Mouse (Mus musculus) T-helper 2 cell (primary cell): ENCODE results near the gene Fgd3.

ENCODE experiments used
- in situ Hi-C: fragments of 300-600 bp; cut with MboI, MseI; formaldehyde crosslinking; loops from one replicate; pipeline ENCODE4 v1.15.1; 2025; ENCODE audit warnings: high pct_unique_total_duplicates

Fgd3 gene

DNA sequence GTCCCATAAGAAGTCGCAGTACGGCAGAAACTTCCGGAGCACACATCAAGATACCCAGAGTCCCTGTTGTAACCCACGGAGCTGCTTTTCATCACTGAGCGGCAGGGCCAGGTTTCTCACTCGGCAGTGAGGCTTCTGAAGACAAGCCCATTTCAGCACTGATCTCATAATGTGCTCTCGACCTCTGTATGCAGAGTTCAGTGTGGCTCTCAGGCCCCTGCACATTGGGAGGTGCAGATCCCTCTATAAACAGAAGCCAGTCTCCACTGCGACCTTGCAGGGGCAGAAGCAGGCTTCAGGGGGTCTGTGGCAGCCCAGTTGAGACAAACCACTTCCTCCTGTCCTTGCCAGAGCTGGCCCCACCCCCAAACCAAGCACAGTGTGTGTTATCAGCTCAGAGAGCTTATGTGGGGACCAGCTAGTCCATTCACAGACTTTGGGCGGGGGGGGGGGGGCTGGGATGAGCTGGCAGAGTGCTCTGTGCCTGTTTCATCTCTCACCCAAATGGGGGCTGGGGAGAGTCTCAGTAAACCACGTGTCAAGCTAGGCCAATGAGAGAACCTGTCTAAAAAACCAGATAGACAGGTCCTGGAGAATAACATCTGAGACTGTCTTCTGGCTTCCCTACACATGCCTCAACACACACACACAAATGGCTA lies 12.7 kb downstream of the Fgd3 start:
- in situ Hi-C loops = no loop called here

DNA sequence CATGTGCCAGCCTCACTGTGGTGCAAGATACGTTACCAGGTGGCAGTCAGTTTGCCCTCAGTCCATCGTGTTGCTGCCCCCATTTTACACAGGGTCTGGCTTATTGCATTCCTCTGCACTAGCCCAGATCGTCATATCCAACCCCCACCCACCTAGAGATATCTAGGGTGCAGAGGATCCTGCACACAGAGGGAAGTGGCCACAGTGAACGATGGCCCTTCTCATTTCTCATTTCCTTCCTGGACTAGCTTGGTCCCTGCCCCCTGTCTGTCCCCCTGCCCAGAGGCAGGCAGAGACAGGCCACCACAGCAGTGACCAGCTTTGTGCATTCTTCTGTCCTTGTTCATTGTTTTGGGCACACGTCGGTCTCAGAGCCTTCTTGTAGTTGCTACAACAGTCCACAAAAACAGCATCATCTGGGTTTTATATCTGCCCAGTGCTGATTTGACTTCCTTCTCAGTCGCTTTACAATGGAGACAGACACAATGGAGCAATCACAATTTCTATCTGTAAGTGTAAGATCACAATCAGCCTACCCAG lies 13.3 kb downstream of the Fgd3 start:
- in situ Hi-C loops = no loop called here

DNA sequence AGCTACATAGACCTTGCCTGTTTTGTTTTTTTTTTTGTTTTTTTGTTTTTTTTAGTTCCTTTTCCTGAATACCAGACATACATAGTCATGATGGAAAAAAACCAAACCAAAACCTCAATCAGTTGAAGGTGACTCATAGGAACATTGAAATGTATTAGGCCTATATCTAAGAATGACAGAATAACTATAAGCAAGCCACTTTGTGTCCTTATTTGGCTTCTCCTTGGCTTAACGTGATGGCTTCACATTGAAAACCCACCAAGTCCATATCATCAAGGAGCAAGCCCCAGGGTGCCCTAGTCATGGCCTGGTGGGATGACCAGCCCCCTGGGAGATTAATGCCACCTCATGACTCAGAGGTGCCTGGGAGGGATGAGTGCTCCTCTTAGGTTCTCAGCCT lies 19.3 kb downstream of the Fgd3 start:
- in situ Hi-C loops = no loop called here

DNA sequence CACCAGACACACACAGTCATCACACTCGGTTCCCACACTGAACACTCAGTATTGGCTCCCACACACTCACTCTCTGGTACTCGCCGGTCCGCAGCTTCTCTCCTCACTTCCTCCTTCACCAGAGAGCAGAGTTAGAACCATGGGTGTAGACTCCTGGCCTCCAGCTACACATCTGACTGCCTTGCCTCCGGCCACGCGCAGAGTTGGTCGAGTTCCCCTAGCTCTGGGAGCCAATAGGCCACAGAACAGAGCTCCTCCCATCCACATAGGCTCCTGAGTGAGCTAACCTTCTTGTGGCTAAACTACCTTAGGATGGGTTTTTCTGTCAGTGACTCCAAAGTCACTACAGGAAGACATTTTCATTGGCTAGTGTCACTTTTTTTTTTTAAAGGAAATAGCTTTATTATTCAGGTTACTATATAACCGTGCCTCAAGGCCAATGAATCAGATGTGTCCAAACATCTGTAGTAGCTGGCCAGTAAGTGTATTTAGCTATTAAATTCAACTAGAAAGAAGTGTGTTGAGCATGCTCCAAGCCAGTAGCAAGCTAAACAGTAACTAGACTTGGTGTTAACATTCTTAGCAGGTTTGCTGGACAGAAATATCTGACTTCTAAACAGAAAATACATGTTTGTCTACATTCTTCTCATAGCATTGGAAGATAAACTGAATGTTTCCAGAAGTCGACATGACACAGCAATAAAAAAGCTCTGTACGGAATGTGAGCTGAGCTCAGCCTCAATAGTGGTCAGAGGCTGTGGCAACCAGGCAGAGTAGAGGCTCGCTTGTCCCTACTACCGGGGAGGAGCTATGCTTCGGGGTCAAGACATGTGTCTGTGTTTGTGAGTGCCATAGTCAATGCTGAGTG lies 21.4 kb downstream of the Fgd3 start:
- in situ Hi-C loops = loop anchor here (5.0 kb wide), 1 partner anchor 776 kb away; no protein-coding TSS in a partner anchor

DNA sequence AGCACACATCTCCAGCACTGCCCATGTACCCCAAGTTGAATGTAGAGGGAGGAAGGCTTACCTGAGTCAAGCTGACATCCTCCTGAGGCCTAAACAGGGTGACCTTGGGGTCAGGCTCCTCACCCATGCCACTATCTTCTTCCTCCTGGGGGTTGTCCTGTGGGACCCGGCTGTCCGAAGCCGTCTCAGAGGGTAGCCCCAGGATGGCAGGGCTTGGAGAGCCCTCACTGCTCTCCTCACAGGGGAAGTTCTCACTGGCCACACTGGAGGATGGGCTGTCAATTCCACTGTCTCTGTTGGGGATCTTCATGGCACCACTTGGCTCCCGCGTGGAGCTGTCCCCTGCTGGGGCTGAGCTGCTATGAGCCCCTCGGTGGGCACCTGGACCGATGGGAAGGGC lies 23.8 kb downstream of the Fgd3 start:
- in situ Hi-C loops = loop anchor here (5.0 kb wide), 1 partner anchor 774 kb away; no protein-coding TSS in a partner anchor

DNA sequence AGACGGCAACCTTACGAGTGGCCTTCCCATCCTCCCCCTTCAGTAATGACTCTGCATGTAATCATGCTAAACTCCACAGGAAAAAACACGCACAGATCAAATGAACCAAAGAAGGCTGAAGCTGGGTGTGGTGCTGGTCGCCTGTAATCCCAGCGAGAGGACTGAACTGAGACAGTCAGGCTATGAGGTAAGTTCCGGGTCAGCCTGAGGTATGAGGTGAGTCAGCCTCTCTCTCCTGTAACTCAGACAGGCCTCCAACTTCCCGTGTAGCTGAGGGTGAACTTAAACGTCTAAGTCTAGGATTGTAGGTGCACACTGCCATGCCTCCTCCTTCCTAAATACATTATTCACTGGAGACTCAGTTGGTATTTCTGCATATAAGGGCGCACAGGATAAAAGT lies 26.0 kb downstream of the Fgd3 start:
- in situ Hi-C loops = no loop called here

DNA sequence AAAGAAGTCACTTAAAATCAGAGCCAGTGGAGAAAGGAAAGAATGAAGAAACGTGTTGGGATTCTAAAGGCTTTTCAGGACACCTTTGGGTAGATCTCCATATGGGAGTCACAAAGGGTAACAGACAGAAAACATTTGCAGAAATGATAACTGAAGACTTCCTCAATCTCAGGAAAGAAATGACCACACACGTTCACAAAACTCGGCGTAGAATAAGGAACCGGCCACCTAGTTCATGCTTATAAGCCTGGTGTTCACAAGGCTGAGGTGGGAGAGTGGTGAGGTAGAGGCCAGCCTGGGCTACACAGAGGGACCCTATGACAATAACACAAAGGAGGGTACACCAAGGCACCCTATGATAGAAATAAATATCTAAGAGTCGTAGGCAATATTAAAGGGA lies 28.2 kb downstream of the Fgd3 start:
- in situ Hi-C loops = no loop called here

DNA sequence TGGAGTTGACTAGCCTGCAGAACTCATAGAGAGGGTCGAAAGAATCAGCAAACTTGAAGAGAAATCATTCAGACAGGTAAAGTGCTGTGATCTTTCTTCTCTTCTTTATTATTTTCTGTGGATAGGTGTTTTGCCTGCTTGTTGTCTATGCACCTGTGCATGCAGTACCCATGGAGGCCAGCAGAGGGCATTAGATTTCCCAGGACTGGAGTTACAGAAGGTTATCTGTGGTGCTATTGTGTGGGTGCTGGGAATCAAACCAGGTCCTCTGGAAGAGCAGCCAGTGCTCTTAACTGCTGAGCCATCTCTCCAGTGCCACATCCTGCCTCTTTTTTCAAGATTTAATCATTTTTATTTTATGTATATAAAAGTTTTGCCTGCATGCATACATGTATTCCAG lies 28.7 kb downstream of the Fgd3 start:
- in situ Hi-C loops = no loop called here

DNA sequence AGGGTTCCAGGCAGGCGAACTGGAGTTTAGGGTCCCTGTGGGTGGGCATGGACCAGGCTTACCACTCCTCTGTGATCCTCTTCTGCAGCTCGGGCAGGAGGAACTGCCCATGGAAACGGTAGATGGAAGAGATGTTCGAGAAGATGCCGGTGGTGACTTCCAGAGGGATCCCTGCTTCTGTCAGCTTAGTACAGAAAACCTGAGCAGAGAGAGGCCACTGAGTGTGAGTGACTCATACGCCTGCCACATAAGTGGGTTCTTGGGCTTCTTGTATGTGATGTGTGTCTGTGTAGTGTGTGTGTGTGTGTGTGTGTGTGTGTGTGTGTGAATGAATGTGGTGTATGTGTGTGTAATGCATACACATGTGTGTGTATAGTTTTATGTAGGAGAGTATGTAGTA lies 32.9 kb downstream of the Fgd3 start:
- in situ Hi-C loops = no loop called here

DNA sequence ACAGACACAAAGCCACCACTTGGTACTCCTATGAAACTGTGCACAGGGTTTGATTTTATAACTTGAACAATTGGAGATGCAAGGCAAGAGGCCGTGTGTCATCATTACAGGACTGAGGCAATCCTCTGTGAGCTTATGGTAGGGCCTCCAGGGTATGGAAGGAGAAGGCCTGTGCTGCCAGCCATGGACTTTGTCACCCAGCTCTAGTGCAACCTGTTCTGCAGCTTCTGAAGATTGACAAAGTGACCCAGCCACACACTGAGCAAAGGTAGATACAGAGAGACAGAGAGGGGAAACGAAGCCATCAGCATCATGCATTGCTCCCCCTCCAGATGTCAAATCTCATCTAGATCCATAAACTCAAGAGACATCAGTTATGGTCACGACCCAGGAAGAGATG lies 33.4 kb downstream of the Fgd3 start:
- in situ Hi-C loops = no loop called here

DNA sequence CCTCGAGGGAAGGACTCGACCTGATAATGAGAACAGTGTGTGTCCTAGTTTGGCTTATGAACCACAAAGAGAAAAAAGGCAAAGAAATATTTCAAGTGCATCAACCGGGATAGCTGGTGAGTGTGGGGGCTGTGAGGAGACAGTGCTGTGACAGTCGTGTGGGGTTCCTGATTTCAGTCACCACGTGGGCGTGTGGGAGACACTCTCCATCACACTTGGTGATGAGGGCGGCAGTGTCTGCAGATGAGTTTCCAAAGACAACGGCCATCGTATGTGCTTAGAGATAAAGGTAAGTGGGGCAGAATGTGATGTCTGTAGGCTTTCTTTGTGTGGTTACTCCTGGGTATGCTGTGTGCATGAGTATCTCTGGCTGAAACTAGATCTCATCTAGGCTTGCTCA lies 36.4 kb downstream of the Fgd3 start:
- in situ Hi-C loops = no loop called here

DNA sequence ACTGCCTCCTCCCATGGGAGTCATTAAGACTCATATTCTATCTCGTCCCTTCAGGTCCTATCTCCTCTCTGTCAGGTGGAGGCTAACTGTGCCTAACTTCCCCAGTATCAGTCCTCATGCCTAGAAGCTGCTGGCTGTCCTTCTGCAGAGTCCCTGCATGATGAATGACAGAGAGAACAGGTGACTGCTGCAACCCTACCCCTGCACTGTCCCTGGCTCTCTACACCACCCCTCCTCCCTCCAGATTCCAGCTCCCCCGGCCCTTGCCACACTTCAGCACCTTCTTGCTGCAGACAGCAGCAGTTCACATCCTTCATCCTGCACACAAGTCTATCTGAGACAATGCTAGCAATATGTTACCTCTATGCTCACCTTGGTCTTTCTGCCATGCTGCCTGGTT lies 37.9 kb downstream of the Fgd3 start:
- in situ Hi-C loops = no loop called here

DNA sequence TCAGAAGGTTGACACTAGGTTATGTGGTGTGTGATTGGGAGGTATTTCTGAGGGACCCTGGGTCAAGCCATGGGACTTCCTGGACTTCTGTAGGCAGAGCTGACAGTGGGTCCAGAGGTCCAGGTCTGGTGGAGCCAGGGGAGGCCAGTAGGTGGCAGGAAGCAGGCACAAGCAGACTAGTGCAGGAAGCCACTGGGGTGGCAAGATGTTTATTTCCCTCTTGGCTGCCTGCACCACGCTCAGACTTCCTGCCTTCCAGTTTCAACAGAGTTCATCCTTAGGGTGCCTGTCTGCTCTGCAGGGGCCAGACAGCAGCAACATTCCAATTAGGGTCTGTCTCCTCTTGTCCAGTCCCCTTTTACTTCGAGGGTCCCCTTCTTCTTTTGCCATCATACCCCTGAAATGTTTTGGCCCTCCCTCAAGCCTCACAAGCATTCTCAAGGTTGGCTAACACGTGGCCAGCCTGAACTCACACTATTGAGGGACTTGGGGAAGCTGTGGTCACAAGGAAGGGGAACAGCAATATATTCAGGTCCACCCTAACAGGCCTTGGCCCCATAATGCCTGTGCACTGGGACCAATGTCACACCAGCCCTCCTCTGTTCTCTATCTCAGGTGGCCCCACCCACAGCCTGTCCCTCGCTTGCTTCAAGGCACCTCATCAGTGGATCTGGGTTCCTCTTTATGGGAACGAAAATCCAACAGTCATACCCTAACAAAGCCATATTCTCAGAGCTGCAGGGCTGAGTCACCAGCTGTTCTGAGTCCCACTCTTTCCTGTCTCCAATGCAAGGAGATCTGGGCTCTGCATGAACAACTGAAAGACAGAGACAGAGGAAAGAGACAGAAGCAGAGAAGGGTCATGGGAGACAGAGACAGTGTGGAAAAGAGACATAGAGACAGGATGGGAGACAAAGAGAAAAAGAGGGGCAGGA lies 48.0 kb downstream of the Fgd3 start:
- in situ Hi-C loops = no loop called here

DNA sequence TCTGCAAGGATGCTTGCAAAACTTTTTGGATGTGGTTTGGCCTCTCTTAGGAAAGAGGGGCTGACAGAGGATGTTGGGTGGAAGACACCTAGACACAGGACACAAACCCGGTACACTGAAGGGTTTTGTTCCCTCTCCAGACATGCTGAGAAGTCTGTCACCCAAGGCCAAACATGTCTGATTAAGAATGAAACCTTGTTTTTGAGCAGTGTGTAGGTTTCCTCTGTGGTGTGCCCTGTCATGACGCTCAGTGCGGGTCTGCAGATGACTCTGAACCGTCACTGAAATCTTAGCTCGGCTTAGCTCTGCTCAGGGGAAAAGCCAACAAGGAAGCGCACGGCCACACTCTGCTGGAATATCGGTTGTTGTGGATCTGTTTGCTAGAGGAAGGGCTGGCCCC lies 49.6 kb downstream of the Fgd3 start:
- in situ Hi-C loops = no loop called here

DNA sequence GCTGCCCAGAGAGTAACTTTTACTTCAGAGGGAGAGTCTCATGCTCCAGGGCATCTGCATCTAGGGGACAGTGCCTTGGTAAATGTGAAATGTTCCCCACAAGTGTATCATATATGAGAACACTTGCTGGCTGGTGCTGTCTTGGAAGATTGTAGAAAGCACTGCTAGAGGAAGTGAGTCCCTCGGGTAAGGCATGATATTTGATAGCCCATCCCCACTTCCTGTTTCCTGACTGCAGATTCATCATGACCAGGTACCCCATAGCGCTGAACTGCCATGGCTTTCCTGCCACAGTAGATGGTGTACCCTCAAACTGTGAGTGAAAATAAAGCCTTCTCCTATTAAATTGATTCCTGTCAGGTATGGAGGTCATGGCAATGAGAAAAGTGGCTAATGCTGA lies 52.5 kb downstream of the Fgd3 start:
- in situ Hi-C loops = no loop called here

DNA sequence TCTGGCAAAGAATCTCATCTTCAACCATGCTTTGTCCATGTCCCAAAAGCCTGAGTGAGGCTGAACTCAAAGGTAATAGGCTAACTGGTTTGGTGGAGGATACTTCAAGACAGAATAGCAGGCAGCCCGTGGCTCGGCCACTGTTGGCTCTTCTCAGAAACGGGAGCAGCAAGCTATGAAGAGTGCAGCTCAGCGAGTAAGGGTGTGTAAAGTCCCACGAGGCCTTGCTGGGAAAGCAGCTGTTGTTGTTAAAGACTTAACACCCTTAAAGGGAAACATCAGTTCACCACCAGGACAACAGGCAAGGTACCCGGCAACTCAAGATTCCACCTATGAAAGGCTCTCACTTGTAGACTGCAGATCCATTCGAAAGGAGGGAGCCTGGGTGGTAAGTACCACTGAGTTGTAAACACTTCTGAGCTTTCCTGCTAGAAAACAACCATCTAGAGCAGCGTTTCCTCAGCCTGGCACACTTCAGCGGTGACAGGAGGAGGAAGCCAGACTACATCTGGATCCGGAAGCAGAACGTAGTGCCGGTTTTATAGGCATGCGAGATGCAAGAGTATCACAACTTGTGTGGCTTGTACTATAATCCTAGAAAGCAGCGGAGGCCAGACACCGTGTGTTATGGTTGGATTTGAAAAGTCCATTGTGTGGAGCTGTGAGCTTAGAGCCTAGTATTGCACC lies 59.9 kb downstream of the Fgd3 start:
- in situ Hi-C loops = no loop called here

DNA sequence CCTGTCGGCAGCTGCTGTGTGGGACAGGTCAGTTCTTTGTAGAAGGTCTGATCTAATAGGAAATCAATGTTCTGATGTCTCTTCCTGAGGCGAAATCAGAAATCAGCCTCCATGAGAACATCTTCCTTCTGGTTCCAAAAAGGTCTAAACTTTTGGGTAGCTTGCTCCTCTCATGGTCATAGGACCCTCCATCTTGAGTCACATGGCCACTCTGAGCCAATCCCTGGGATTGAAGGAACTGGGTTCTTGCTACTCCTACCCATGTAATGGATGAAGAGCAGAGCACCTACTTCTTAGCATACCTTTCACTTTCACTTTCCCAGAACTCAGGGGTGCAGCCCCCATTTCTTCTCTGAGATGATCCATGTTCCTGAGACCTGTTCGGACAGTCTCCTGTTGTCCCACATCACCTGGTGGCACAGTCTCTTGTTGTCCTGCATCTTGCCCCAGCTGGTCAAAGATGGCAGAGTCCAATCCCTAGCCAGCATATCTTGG lies 62.2 kb downstream of the Fgd3 start:
- in situ Hi-C loops = no loop called here

DNA sequence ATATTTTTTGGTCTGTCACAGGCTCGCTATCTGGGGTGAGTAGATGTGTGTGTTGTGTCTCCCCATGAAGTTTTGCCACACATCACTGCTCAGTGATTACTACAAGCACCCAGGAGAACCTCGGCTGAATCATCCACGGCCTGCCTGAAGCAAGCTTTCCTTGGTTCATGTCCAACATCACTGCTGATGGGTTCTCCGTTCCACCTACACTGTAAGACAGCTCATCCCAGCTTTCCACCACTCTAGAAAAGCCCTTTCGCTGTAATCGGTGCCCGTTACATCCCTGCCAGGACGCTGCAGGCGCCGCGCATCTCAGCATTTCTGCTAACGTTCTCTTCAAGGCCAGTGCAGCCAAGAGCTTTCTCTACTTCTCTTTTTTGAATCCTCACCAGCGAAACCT lies 67.4 kb downstream of the Fgd3 start:
- in situ Hi-C loops = no loop called here

DNA sequence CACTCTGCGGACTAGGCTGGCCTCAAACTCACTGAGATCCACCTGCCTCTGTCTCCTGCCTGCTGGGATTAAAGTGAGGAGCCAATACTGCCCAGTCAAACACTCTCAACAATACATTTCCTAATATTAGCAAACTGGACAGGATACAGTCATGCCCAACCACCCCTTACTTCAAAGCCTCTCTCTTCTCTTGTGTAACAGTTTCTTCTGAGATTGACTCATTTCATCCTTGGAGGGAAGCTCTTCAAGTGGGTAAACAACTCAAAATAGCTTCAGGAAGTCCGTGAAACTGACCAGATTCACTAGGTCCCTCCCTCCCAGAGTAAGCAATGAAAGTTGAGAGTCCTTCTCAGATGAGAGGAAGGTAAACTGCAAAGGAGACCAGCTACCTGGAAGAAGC lies 68.0 kb downstream of the Fgd3 start:
- in situ Hi-C loops = no loop called here

DNA sequence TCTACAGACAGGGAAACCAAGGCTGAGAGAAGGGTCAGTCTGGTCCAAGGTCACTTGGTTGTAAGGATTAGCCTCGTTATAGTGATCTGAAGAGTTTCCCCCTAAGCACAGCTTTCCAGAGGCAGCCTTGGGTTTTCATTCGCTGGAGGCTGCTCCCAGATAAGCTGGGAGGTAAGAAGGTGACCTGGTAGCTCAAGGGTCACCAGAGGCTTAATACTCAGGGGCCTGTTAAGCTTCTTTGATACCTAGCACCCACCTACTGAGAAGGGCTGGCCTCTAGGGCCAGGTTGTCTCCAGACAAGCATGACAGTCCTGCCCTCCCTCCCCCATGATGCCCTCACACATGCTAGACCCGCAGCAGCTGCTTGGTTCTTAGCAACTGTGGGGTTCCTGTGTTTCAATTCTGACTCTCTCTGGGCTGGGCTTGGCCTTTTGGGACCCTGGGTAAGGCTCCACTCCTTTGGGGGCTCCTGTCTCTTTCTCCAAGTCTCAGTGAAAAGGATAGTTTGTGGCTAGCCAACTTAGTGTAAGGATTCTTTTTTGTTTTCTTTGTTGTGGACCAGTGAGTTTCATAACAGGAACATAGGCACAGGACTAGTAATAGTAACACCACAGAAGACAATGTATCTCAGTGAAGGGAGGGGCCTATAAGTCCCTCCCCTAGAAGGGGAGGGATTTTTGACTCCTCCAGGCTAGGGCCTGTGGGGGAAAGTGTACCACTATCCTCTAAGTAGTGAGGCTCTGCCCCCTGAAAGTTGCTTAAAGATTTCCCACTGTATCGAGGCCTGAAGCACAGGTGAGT lies 69.2 kb downstream of the Fgd3 start:
- in situ Hi-C loops = no loop called here
